Mouse (Mus musculus): Measurements from ENCODE around the gene H2-Q4. TPM values are rescaled to one million over a fixed set of nuclear protein-coding genes. Genes with fewer than 3 reads are reported as not detected.
"Not testable (repeated sequence)": the region's sequence is repeated elsewhere in the genome, so short reads cannot be mapped to it uniquely, and the experiment has no call there.

Gene H2-Q4
- polyA plus RNA-seq (2015; fragmentation: Nextera tagmentation; extraction: Ambion mirVana): 2.4 and 2.7 TPM in 2 replicates

- ATAC-seq (ENCODE audit: insufficient number of reproducible peaks, low FRiP score, low TSS enrichment, low read depth): peak; percentile 82
- Histone ChIP-seq H3K9me3 (replicated peaks) (no peaks in the 10 kb centered on the region), H3K4me1 (0 out of 2 replicates have a peak, but pooled peaks cover 8% of the 10 kb centered on the region), H3K4me3 (replicated peaks) (peak within 1 kb of the TSS; percentile 58), H3K36me3 (no peaks in the 10 kb centered on the region), H3K9ac (peak within 1 kb of the TSS; percentile 23), H3K27ac (replicated peaks) (no peak within 1 kb of the TSS), H3K4me2 (replicated peaks) (peak within 1 kb of the TSS; percentile 98), H3K27me3 (no peaks in the 10 kb centered on the region; the same call in 1 of the 2 replicates)
- WGBS: under 1% methylated on average over 13 of the region's 16 CpGs
These were observed at the start of gene H2-Q4 for GRCm38 (mm10) chr17:35379369-35379728. Gene H2-Q4, plus strand, starts transcription at chr17:35379617.

- H3K9ac ChIP-seq: not testable (repeated sequence)
- WGBS: 51% methylated on average over 3 of the region's 3 CpGs
These were observed 49.7 kb upstream of the H2-Q4 start for GRCm38 (mm10) chr17:35329714-35330113.

GRCm38 (mm10) chr17:35331546-35331945, 47.9 kb upstream of the H2-Q4 start:
- WGBS: 63% methylated on average over 6 of the region's 6 CpGs
- ATAC-seq (ENCODE audit: insufficient number of reproducible peaks, low FRiP score, low TSS enrichment, low read depth): not testable (repeated sequence)

More at GRCm38 (mm10) chr17:35329714-35330113, 49.7 kb upstream of the H2-Q4 start:
- H3K4me1 ChIP-seq; H3K36me3 ChIP-seq; H3K27ac ChIP-seq (replicated peaks); H3K27me3 ChIP-seq; H3K4me3 ChIP-seq (replicated peaks); H3K4me2 ChIP-seq (replicated peaks); ATAC-seq (ENCODE audit: insufficient number of reproducible peaks, low FRiP score, low TSS enrichment, low read depth); H3K9me3 ChIP-seq (replicated peaks): not testable (repeated sequence)

GRCm38 (mm10) chr17:35342071-35342671, 37.2 kb upstream of the H2-Q4 start, which contains the start of gene H2-Q2:
Gene H2-Q2, plus strand, starts transcription at chr17:35342242.
- H3K9me3 ChIP-seq (replicated peaks): no peaks in the 10 kb centered on the region
- peaks cover 10% of the 10 kb centered on the region for H3K4me1 ChIP-seq
- no peak within 1 kb of the TSS for H3K9ac ChIP-seq
- ATAC-seq (ENCODE audit: insufficient number of reproducible peaks, low FRiP score, low TSS enrichment, low read depth): no peak
- peaks cover 44% of the 10 kb centered on the region for H3K27me3 ChIP-seq
- H3K27ac ChIP-seq (replicated peaks): no peak within 1 kb of the TSS
- under 1% methylated on average over 40 of the region's 40 CpGs for WGBS
- peak within 1 kb of the TSS; percentile 66 for H3K4me2 ChIP-seq (replicated peaks)
- H3K4me3 ChIP-seq (replicated peaks): peak within 1 kb of the TSS; percentile 39
- H3K36me3 ChIP-seq: no peaks in the 10 kb centered on the region

More at GRCm38 (mm10) chr17:35331546-35331945, 47.9 kb upstream of the H2-Q4 start:
- H3K4me2 ChIP-seq (replicated peaks); H3K4me3 ChIP-seq (replicated peaks); H3K9ac ChIP-seq; H3K27ac ChIP-seq (replicated peaks); H3K36me3 ChIP-seq; H3K4me1 ChIP-seq; H3K27me3 ChIP-seq; H3K9me3 ChIP-seq (replicated peaks): not testable (repeated sequence)

- Histone ChIP-seq H3K27ac (replicated peaks) (no peak overlapping the region), H3K4me2 (replicated peaks) (peak overlapping the region; percentile 66), H3K27me3 (peaks cover 44% of the 10 kb centered on the region), H3K4me3 (replicated peaks) (peak overlapping the region; percentile 39), H3K4me1 (peaks cover 10% of the 10 kb centered on the region), H3K9ac (no peak overlapping the region), H3K36me3 (no peaks in the 10 kb centered on the region), H3K9me3 (replicated peaks) (no peaks in the 10 kb centered on the region)
- no peak for ATAC-seq (ENCODE audit: insufficient number of reproducible peaks, low FRiP score, low TSS enrichment, low read depth)
- WGBS: 3% methylated on average over 46 of the region's 46 CpGs
These were observed 36.5 kb upstream of the H2-Q4 start for GRCm38 (mm10) chr17:35342711-35343476.

GRCm38 (mm10) chr17:35347659-35348058, 31.8 kb upstream of the H2-Q4 start:
- H3K27me3 ChIP-seq: peaks cover 20% of the 10 kb centered on the region
- not testable (repeated sequence) for H3K9me3 ChIP-seq (replicated peaks); ATAC-seq (ENCODE audit: insufficient number of reproducible peaks, low FRiP score, low TSS enrichment, low read depth); H3K4me3 ChIP-seq (replicated peaks); H3K4me2 ChIP-seq (replicated peaks); H3K9ac ChIP-seq; H3K4me1 ChIP-seq; H3K36me3 ChIP-seq; H3K27ac ChIP-seq (replicated peaks)

GRCm38 (mm10) chr17:35353275-35353674, 26.1 kb upstream of the H2-Q4 start:
- ATAC-seq (ENCODE audit: insufficient number of reproducible peaks, low FRiP score, low TSS enrichment, low read depth); H3K9ac ChIP-seq; H3K36me3 ChIP-seq; H3K4me2 ChIP-seq (replicated peaks); H3K27me3 ChIP-seq; H3K4me1 ChIP-seq; H3K9me3 ChIP-seq (replicated peaks); H3K27ac ChIP-seq (replicated peaks); H3K4me3 ChIP-seq (replicated peaks): not testable (repeated sequence)
- 62% methylated on average over 6 of the region's 6 CpGs for WGBS

GRCm38 (mm10) chr17:35354071-35354470, 25.3 kb upstream of the H2-Q4 start:
- WGBS: 50% methylated on average over 2 of the region's 2 CpGs
- no peak overlapping the region for H3K4me2 ChIP-seq (replicated peaks)
- no peaks in the 10 kb centered on the region for H3K36me3 ChIP-seq
- no peaks in the 10 kb centered on the region for H3K9me3 ChIP-seq (replicated peaks)
- H3K27ac ChIP-seq (replicated peaks): no peak overlapping the region
- peaks cover 4% of the 10 kb centered on the region for H3K4me1 ChIP-seq
- peaks cover 6% of the 10 kb centered on the region for H3K27me3 ChIP-seq
- no peak overlapping the region for H3K9ac ChIP-seq
- ATAC-seq (ENCODE audit: insufficient number of reproducible peaks, low FRiP score, low TSS enrichment, low read depth): no peak
- no peak overlapping the region for H3K4me3 ChIP-seq (replicated peaks)

DNA sequence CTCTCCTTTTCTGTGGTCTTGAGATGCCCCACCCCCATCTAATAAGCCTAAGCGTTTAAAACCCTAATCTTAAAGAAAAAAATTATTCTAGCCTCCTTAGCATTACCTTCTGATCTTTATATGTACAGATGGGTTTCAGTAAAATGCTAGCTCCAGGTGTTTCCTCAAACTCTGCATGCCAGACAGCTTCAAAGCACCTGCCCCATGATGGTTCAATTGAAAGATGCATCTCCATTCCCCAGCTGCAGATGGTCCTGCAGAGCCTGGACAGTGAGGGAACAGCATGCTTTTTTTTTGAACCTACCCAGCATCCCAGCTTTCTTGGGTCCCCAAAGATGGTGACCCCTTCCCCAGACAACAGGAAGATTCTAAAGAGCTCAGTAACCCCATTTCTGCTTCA, 22.3 kb upstream of the H2-Q4 start:
- peaks cover 9% of the 10 kb centered on the region for H3K4me1 ChIP-seq
- no peak overlapping the region for H3K4me3 ChIP-seq (replicated peaks)
- no peaks in the 10 kb centered on the region for H3K9me3 ChIP-seq (replicated peaks)
- ATAC-seq (ENCODE audit: insufficient number of reproducible peaks, low FRiP score, low TSS enrichment, low read depth): no peak
- H3K36me3 ChIP-seq: no peaks in the 10 kb centered on the region
- no peak overlapping the region for H3K27ac ChIP-seq (replicated peaks)
- no peak overlapping the region for H3K9ac ChIP-seq
- 27% methylated on average over 1 of the region's 1 CpGs for whole genome bisulfite sequencing
- H3K4me2 ChIP-seq (replicated peaks): no peak overlapping the region
- H3K27me3 ChIP-seq: peaks cover 14% of the 10 kb centered on the region

DNA sequence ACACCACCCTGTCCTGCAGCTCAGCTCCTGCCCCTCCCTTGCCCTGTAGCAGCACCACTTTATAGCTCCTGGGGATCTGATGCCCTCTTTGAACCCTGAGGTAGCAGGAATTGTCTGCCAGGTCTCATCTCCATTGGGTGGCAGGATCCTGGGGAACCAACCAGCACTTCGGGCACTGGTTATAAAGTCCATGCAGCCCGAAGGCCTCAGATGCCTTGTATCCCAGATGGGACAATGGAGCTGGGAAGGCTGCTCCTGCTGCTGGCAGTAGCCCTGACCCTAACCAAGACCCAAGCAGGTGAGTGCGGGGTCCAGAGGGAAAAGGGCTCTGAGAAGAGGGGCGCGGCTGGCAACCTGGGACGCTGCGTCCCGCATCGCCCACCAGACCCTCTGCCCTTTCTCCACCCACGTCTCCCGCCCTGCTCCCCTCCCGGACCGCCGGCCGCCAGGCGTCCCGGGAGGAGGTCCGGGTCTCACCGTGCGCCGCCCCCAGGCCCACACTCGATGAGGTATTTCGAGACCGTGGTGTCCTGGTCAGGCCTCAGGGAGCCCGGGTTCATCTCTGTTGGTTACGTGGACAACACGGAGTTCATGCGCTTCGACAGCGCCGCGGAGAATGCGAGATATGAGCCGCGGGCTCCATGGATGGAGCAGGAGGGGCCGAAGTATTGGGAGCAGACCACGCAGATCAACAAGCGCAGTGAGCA, 20.5 kb upstream of the H2-Q4 start:
- Histone ChIP-seq H3K9me3 (replicated peaks) (0 out of 2 replicates have a peak, but pooled peaks cover 7% of the 10 kb centered on the region), H3K4me1 (peaks cover 9% of the 10 kb centered on the region), H3K9ac (peak overlapping the region; percentile 9; the same call in 1 of the 2 replicates), H3K27me3 (peaks cover 14% of the 10 kb centered on the region), H3K4me2 (replicated peaks) (peak overlapping the region; percentile 69), H3K4me3 (replicated peaks) (peak overlapping the region; percentile 39), H3K27ac (replicated peaks) (no peak overlapping the region), H3K36me3 (no peaks in the 10 kb centered on the region)
- ATAC-seq (ENCODE audit: insufficient number of reproducible peaks, low FRiP score, low TSS enrichment, low read depth): no peak
- WGBS: 8% methylated on average over 38 of the region's 38 CpGs

DNA sequence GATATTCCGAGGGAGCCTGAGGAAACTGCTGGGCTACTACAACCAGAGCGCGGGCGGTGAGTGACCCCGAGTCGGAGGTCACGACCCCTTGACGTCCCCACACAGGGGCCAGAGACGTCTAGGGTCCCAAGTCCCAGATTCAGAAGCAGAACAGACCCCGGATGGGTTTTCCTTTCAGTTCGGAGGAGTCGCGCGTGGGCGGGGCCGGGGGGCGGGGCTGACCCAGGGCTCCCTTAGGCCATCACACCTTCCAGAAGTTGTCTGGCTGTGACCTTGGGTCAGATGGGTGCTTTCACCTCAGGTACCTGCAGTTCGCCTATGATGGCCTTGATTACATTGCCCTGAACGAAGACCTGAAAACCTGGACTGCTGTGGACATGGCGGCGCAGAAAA, 20.0 kb upstream of the H2-Q4 start:
- WGBS: 15% methylated on average over 21 of the region's 21 CpGs
- H3K4me3 ChIP-seq (replicated peaks): peak overlapping the region; percentile 39
- 0 out of 2 replicates have a peak, but pooled peaks cover 7% of the 10 kb centered on the region for H3K9me3 ChIP-seq (replicated peaks)

More for the DNA sequence above, 20.0 kb upstream of the H2-Q4 start:
- H3K4me2 ChIP-seq (replicated peaks): peak overlapping the region; percentile 69
- H3K4me1 ChIP-seq: peaks cover 9% of the 10 kb centered on the region
- no peaks in the 10 kb centered on the region for H3K36me3 ChIP-seq
- H3K27me3 ChIP-seq: peaks cover 14% of the 10 kb centered on the region
- peak overlapping the region; percentile 9; the same call in 1 of the 2 replicates for H3K9ac ChIP-seq
- ATAC-seq (ENCODE audit: insufficient number of reproducible peaks, low FRiP score, low TSS enrichment, low read depth): no peak
- no peak overlapping the region for H3K27ac ChIP-seq (replicated peaks)

Measured in embryonic facial prominence, embryonic 15.5 days (tissue).